Mouse (Mus musculus) testis, adult 2 months (tissue): ENCODE data around the gene Nfkb1.

Experiments used
- CTCF ChIP-seq: fragments of 200-500 bp; IDR thresholded peaks from 2 replicates; pipeline ENCODE4 v1.5.1; 2012; ENCODE audit warnings: low read depth, mild to moderate bottlenecking, inconsistent platforms, low read length, moderate library complexity; ENCODE audit not compliant: control insufficient read depth, insufficient read depth, insufficient replicate concordance
- POLR2A ChIP-seq: fragments of 200-500 bp; IDR thresholded peaks from 2 replicates; pipeline ENCODE4 v1.6.1; 2012; ENCODE audit warnings: low read depth, mild to moderate bottlenecking, inconsistent platforms, low read length, moderate library complexity; ENCODE audit not compliant: control insufficient read depth

DNA sequence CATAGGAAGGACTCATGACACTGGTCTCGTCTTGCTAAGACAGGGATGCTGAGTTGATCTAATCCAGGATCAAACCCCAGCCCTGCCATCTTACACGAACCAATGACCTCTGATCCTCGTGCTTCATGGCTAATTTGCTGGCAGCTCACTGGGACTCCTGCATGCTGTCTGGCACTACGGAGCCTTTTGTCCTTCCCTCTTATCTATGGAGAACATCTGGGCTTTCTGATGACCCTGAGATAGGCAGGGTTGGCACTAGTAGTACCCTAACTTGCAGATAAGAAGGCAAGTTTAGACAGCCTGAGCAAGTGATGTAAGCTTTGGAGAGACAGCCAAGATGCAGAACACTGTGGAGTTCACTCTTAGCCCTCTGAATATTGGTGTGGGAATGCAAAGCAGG lies 59.5 kb downstream of the Nfkb1 start:
- TF ChIP-seq CTCF (no peak), POLR2A (no peak)
